Mouse (Mus musculus): ENCODE measurements around the gene Ptbp1.

DNA sequence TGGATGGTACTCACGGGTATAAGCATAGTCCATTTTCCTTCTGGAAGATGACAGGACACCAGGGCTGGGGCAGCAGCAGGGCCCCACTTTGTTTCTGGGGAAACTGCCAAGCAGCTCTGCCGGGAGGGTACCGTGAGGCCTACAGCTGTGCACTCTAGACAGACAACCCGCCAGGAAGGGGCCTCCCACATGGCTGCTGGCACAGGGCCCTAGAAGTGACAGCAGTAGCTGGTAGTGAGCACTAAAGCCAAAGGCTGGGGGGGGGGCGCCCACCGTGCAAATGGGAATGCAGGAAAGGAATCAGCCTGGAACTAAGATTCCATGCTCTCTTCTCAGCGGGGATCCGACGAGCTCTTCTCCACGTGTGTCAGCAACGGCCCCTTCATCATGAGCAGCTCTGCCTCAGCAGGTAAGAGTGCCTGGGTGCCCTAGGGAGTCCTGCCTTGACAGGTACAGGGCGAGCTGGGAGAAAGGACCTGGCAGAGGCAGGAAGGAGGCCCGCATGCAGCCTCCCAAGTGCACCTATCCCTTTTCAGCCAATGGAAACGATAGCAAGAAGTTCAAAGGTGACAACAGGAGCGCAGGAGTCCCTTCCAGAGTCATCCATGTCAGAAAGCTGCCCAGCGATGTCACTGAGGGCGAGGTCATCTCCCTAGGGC is 4.3 kb downstream of the Ptbp1 start:
- TF ChIP-seq CTCF (conservative IDR thresholded peaks at IDR 0.05; ENCODE audit: insufficient read depth, insufficient read length, low read depth, low read length) (no peak), POLR2A (IDR thresholded peaks at IDR 0.05; ENCODE audit: low read depth, low read length) (no peak)

All from kidney, adult 2 months (tissue).